Mouse (Mus musculus): ENCODE results near the gene Aldh3b3.

Aldh3b3 gene

DNA sequence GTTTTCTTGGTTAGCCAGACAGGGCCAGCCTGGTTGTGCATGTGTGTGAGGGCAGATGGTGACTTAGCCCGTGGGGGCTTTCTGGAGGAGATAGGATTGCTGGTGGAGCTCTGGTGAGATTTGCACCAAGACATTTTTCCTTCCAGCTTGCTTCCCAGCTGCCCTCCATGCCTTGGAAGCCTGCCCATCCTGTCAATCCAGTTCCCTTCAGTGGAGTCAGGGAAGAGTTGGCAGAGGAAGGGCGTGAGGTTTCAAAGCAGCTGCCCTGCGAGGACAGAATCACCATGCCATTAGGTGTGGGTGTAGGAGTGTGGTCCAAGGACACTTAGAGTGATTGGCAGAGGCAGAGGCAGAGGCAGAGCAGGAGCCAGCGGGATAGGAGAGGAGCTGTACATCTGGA lies at the start of gene Aldh3b3:
Gene Aldh3b3, plus strand, starts transcription at position 176 of the 400 bp plus-strand sequence.
- DNase-seq (ENCODE audit: low spot score), result no peak

DNA sequence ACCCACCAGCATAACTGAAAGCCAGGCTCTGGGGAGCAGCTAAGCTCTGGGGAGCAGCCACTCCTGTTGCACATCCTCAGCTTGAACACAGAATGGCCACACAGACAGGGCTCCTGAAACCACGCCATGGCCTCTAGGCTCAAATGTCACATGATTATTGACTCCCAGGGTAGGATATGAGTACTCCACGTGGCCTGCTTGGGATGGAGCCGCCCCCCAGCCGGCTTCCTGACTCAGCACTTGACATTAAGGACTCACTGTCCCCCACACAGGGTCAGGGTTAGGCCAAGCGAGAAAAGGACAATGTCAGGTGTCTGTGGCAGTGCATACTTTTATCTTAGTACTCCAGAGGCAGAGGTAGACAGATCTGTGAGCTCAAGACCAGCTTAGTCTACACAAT lies 48.2 kb upstream of the Aldh3b3 start:
- DNase-seq (ENCODE audit: low spot score), result no peak

DNA sequence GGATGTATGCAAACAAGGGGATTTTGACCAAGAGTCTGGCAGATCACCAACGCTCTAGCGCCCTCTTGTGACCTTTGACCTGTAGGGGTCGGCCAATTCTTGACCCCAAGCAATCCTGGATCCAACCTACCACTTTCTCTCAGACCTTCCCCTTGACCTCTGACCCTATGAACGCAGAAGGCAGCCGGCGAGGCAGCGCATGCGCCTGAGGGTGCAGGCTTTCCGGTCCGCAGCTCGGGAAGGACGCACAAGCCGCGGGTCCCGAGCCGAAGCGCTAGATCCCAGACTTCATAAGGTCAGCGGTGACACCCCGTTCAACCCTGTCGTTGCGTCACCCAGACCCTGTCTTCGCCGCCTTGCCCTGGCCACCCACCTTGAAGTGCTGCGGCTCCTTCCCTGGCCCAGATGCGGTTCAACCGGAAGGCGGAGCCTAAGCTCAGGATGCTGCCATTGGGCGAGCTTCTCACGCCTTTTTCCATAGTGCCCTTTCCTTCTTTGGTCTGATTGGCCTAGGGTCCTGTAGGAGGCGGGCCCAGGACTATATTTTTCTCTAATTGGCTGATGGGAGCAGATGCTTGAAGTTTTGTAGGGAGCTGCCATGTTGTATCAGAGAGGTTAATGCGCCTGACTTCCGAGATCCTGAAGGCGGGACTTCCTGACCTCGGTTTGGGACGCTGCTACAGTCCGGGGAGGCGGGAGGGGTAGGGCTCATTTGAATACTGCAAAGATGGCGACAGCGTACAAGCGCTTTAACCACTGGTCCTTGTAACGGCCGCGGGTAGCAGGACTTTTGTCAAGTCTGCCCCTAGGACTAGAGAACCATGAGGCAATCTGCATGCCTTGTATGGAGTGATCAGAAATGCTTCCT lies 45.9 kb upstream of the Aldh3b3 start, which contains the start of gene Ndufs8:
Gene Ndufs8, minus strand, starts transcription at position 438 of the 868 bp plus-strand sequence.
- peak; percentile 97 for DNase-seq (ENCODE audit: low spot score)

DNA sequence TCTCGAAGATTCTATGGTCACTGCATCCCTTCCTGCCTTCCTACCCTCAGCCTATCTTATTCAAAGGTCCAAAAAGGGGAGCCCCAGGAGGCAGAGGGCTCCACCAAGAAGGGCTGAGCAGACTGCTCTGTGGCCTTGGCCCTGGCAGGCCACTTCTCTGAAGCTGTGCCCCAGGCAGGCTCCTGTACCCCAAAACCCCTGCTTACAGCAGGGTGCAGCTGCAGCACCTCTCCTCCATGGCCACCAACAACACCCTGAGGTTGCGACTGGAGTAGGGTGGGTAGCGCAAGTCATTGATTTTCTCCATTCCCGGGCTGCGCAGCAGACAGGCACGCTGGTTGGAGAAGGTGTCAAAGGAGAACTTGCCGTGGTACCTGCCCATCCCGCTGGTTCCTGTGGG lies 44.8 kb upstream of the Aldh3b3 start:
- no peak for DNase-seq (ENCODE audit: low spot score)

DNA sequence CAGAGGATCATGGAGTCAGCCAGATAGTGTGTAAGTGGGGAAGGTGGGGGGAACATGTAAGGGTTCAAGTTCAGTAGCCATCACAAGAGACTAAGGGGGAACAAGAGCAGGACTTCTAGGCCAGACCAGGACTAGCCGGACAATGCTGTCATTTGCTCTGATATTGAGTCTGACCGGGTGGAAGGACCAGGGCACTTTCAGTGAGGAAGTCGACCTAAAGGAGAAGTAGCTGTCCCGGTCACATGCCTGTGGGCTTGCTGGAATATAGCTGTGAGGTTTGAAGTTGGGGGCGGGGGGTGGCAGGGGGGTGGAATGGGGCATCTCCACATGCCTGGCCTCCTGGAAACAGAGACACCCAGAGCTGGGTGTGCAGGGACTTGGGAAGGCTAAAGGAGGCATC lies 43.9 kb upstream of the Aldh3b3 start:
- no peak for DNase-seq (ENCODE audit: low spot score)

DNA sequence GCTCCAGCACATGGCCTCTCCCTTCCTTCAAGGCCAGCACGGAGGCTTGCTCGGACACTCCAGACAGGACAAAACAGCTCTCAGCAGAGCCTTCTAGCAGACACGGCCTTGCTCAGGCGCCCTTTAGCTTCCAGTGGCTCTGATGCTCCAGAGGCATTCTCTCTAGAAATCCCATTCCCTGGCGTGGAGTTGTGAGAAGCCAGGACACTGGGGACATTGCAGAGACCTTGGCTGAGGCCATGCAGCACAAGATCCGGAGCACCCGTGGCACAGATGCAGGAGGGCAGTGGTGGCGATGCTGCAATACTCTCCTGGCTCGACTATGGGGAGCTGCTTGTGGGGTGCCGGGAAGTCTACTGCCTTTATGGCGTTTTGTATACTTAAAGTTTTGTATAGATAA lies 41.7 kb upstream of the Aldh3b3 start:
- no peak for DNase-seq (ENCODE audit: low spot score)

DNA sequence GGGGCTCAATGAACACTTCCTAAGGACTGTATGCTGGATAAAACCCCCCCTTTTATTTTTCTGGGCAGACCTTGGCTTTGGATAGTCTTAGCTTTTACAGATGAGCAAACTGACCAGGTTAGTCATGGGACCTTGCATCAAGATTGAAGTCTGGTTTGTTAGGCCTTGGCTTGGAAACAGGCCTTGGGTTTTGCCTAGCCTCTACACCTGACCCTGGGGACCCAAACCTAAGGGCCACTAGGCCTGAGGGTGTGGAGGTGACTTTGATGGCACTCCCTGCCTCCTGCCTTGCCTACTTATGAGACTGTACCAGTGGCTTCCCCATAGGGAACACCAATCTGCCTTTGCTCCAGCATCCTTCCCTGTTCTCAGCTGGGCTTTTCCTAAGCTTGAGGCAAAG lies 38.5 kb upstream of the Aldh3b3 start:
- no peak for DNase-seq (ENCODE audit: low spot score)

DNA sequence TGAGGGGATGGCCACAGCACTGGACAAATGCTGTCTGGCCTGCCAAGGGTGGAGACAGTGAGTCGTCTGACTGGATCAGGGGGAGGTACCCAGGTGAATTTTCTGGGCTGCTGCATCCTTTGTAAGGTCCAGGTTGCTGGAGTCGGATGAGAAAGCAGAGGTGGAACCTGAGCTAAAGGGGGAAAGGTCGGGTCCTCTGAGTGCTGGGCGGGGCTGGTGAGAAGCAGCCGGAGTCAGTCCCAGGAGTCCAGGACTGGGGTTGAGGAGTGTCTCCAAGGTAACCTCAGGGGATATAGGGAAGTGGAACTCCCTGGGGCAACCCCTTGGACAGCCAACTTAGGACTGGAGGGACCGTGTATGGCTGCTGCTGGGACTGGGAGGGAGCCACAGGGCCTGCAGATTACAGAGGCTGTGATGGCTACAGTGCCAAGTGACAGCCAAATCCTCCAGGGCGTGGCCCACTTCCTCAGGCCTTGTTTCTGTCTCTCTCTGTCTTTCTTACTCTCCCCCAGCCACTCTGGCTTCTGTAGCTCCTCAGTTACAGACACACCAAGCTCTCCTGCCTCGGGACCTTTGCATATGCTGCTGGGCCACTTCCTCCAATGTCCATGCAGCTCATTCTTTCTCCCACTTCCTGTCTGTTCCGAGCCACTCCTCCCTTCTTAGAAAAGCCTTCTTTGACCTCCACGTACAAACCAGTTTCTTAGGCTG lies 35.6 kb upstream of the Aldh3b3 start:
- DNase-seq (ENCODE audit: low spot score), result no peak

DNA sequence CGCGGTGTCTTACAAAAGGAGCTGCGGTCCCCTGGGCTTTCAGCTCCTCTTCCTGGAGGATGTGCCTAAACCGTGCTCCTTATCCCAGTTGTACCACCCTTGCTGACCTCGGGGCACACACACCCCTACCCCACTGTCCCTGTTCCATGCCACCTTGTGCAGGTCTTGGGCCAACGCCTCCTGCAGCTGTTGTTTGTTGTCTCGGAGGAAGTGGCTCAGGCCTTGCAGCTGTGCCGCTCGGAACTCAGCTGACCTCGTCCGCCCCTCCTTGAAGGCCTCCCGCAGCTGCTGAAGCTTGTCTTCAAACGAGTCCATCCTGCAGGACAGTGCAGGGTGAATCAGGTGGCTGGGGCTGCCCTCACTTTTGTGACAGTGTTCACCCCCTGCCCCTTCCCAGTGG lies 34.9 kb upstream of the Aldh3b3 start:
- DNase-seq (ENCODE audit: low spot score), result no peak

DNA sequence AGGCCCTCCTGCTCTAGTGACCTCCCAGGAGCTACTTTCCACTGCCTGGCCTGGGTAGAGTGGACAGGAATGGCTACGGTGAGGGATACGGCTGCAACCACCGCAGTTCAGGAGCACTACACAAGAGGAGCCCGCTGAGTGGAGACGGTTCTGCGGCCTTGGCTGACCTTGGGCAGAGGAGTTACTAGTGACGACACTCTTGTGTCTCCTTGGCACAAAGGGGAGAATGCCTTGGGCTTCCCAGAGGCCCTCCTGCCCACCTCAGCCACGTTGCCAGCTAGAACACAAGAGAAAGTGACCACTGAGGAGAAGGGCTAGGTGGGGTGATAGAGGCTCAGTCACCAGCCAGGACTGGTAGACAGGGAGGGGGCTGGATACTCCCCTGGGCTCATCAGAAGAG lies 34.3 kb upstream of the Aldh3b3 start:
- DNase-seq (ENCODE audit: low spot score), result no peak

DNA sequence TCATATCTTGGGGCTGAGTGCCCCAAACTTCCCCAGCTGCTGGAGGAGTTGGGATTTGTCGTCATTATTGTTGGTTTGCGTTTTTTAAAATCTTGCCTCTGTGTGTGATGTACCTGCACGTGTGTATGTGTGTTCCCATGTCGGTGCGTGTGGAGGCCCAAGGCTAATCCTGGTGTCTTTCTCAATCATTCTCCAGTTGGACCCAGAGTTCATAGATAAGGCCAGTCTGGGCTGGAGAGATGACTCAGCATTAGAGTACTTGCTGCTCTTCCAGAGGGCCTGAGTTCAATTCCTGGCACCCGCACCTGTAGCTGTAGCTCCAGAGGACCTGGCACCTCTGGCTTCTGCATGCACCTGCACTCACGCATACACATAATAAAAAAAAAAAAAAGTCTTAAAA lies 33.6 kb upstream of the Aldh3b3 start:
- DNase-seq (ENCODE audit: low spot score), result no peak

DNA sequence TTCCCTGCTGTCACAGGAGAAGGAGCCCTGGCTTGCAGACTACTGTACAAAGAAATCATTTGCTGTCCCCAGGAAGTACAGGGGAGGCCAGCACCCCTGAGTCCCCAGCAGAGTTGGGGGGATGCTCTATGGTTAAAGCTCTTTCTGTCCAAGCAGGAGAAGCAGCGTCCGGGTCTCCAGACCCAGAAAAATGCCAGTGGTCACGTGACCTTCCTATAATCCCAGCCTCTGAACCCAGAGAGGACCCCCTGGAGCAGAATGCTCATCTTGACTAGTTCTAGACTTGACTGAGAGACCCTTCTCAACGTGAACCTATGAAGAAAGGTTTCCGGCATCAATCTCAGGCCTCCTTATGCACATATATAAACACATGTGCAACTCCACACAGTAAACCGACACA lies 32.6 kb upstream of the Aldh3b3 start:
- no peak for DNase-seq (ENCODE audit: low spot score)

DNA sequence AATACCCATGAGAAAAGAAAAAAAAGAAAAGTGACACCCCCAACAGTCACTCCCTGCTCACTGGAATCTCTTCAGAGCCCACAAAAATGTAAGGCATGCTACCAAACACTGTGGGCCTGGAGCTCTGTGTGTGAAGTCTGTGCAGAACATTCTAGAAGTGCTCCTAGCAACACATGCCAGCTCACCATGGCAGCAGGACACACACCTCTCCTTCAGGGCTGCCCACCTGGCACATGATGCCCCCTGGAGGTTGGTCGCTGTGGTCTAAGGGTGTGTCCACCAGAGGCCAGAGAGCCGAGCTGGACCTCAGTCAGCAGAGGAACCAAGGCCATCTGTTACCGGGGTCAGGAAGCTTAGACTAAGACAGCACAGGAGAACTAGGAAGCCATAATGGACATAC lies 32.2 kb upstream of the Aldh3b3 start:
- DNase-seq (ENCODE audit: low spot score), result no peak

DNA sequence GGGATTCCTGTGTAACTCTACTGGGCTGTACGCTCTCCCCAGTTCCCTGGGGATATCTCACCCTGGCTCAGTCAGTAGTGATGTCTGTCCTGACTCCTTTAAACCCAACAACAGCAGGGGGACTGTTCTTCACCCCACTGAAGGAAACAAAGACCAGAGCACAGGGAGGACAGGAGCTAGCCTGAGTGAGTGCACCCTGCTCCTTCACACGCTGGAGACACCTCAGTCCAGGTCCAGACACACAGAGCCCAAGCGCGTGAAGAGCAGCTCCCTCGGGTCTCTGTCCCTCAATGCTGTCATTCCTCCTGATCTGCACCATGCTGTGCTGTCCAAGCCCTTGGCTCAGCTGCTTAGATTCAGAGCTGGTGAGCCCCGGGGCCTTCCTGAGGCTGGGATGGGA lies 31.8 kb upstream of the Aldh3b3 start:
- no peak for DNase-seq (ENCODE audit: low spot score)

DNA sequence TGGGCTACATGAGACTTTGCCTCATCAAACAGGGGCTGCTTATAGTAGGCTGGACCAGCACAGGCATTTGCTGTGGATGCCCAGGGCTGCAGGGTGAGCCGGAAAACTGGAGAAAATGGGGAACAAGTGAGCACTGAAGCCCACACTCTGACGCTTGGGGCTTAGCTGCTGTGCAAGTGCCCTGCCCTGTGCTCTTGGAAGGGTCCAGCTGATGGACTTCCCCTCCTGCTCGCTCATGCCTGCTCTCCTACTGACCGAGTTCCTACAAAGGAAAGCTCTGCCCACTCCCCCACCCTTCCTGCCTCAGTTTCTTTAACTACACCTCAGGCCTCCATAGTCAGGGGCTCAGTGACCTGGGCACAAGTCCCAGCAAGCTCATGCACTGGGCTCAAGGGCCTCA lies 30.5 kb upstream of the Aldh3b3 start:
- DNase-seq (ENCODE audit: low spot score), result no peak

DNA sequence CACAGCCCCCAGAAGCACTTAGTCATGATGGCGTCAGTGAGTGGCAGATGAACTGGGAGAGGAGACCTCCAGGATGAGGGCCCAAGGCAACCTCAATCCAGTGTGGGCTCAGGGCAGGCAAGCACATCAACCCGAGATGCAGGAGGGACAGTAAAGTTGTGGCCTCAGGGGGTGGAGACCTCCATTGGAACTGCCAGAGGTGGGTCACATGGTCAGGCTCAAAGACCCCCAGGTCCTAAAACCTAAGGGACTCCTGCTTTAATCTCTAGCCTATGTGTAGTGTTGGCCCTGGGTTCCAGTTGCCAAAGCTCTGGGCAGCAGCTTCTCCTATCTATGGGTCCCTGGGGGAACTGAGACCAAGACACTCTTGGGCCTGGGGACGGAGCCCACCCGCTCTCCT lies 29.7 kb upstream of the Aldh3b3 start:
- DNase-seq (ENCODE audit: low spot score), result no peak

DNA sequence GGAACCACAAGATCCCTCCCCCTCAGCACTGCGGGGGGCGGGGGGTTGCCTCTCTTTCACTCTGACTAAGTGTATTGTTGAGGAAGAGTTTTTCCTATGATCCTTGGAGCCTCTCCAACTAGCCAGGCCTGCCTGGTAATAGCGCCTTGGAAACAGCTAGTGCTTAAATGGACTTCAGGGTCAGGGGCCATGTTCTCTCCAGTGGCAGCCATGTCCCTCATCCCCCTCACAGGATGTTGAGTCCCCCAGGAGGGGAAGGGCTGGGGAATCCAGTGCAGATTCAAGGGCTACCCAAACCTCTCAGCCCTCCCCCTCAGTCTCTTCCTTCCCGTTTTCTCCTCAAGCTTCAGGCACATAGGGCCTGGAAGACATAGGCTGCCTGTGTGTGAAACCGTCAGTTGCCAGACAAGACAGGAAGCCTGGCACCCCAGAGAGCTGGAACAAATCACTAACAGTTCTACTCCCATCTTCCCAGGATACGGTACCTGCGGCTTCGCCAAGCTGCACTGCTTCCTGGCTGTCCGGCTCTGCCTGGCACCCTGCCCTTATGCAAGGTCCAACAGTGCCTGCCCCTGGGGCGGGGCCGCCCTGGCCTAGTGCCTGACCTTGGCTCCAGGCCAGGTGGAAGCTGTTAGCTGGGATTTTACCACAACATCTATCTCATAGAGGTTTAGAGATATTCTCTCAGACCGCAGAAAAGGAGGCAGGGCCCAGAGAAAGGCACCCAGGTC lies 29.1 kb upstream of the Aldh3b3 start, which contains the start of gene Aldh3b1:
Gene Aldh3b1, minus strand, starts transcription at position 598 of the 731 bp plus-strand sequence.
- DNase-seq (ENCODE audit: low spot score), result no peak

DNA sequence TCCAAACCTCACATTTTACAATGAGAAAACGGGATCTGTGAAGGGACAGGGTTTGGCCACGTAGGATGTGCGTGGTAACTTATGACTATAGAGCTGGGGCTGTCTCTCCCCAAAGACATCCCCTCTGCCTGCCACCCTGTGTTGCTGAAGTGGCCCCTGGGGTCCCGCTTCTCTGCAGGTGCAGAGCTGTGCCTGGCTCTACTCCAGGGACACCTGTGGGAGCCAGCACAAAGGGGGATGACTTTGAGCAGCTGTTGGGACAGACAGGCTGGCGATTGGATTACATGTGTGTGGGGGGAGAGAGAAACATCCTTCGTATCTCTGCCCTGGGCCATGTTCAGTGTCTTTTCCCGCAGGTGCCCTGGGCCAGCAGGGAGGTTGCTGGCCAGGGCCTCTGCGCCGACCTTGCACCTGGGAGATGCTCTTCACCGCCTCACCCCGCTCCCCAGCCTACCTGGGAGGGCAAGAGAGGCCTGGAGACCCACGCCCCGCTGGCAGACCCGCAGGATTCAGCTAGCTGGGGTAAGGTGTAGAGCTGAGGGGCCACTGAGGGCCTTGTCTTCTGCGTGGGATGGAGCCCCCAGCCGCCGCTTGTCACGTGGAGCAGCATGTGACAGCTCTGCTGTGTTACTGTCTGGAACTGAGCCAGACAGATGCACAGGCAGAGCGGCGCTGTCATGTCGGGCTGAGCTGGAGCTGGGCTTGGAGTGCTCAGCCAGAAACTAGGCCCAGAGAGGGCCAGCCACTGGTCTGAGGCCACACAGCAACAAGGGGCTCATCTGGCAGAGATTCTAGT lies 28.0 kb upstream of the Aldh3b3 start:
- DNase-seq (ENCODE audit: low spot score), result no peak

DNA sequence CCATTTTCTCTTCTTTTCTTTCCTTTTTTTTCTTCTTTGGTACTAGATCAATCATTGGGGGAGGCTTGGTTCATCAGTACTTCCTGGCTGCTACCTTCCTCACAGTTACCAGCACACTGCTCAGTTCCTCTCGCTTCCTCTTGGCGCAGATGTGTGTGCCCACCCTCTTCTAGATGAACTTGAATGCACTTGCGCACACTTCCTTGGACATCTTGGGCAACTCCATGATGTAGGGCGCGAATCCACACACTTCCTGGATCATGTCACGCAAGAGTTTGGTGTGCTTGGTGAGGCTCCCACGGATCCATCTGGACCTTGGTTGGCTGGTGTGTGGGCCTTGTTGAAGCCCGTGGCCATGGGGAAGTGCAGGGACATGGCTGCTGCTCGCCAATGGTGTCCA lies 26.7 kb upstream of the Aldh3b3 start:
- no peak for DNase-seq (ENCODE audit: low spot score)

DNA sequence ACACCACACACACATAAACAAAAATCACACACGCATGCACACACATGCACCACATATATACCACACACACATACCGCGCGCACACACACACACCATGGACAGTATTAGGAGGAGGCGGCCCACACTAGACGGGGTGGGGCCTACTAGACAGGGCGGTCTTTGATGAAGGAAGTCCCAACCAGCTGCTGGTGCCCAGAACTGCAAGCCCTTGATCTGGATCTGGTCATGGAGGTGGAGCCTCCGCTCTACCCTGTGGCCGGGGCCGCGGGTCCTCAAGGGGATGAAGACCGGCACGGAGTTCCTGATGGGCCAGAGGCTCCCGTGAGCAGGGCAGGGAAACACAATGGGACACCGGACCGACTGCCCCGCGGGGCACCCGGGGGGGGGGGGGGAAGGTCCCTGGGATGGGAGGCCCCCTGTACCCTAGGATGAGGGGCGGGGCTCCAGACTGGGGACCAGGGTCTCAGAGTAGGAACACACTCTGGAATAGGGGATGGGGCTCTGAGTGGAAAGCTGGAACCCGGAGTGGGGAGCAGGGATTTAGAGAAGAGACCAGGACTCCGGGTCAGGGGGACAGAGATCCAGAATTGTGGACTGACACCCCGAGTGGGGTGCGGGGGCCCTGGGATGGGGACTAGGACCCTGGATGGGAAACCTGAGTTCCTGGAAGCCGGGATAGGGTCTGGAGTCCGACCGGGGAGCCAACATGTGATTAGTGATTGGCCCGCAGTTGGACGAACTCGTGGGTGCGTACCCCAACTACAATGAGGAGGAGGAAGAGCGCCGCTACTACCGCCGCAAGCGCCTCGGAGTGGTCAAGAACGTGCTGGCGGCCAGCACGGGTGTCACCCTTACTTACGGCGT lies 23.2 kb upstream of the Aldh3b3 start, which contains the start of gene Unc93b1:
Gene Unc93b1, plus strand, starts transcription at position 155 of the 864 bp plus-strand sequence.
- peak; percentile 35 for DNase-seq (ENCODE audit: low spot score)

Measured in c-Kit-positive CD71-positive TER-119-positive erythroid progenitor cells, embryonic 14.5 days (primary cell).